Mouse (Mus musculus) adrenal gland, adult 8-10 months (tissue): ENCODE measurements around the gene Myo1a. TPM values are rescaled to one million over a fixed set of nuclear protein-coding genes. Genes with fewer than 3 reads are reported as not detected.
"Not testable (repeated sequence)": the region's sequence is repeated elsewhere in the genome, so short reads cannot be mapped to it uniquely, and the experiment has no call there.

Experiments
- DNase-seq: peaks from one replicate; pipeline ENCODE4 v3.0.0; 2022
- total RNA-seq, 4 experiments: library from RNA; stranded (reverse); gene quantifications; 2 replicates each; pipeline ENCODE4 v1.2.4; 2022

The Myo1a gene
- 10 to 100 TPM in 2 of 4 experiments, under 1 TPM in 2; 0.75 to 72.1 (median 30.0) TPM for total RNA-seq

DNA sequence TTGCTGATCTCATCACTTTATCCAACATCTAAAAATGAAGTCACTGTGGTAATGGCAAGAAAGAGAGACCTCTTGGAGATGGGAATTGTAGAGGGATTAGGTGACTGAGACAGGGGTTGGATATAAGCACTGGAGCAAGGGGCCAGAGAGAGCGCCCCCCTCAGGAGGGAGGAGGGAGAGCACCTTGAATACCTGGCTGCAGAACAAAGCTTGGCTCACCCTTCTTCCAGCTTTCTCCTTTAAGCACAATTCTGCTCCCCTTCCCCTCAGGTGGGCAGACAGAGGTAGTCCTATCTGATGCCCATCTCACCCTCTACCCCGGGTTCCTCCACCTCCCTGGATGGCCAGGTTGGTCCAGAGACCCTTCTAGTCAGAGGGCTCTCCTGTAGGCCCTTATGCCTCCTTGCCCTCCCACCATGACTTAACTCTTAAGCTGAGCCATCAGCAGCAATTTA lies at the start of gene Myo1a:
Gene Myo1a (plus strand): TSS at position 405 of the 455 bp plus-strand sequence.
- no peak for DNase-seq

- not testable (repeated sequence) for DNase-seq
Measured at GRCm38 (mm10) chr10:127657617-127658016, 47.4 kb upstream of the Myo1a start.

DNA sequence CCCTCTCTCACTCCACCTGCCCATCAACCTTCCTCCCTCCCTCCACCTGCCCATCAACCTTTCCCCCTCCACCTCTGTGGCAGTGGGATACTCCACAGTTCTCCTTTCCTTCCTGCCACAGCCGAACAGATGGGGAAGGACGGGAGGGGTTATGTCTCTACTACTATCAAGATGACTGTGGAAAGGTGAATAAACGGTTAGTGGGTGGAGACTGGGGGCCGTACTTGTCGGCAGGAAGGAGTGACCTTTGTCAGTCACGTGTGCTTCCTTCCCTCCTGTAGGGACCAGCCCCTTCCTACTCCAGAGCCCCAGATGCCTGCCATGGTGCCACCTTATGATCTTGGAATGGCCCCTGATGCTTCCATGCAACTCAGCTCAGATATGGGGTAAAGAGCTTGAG lies 46.9 kb upstream of the Myo1a start:
- DNase-seq: no peak

- DNase-seq: no peak
Measured at GRCm38 (mm10) chr10:127659551-127659950, 45.4 kb upstream of the Myo1a start.

- no peak for DNase-seq
Measured at GRCm38 (mm10) chr10:127661291-127661914, 43.6 kb upstream of the Myo1a start.

- peak; percentile 67 for DNase-seq
Measured at GRCm38 (mm10) chr10:127661915-127662663, 42.9 kb upstream of the Myo1a start.

- no peak for DNase-seq
Measured at GRCm38 (mm10) chr10:127662666-127663253, 42.2 kb upstream of the Myo1a start.

DNA sequence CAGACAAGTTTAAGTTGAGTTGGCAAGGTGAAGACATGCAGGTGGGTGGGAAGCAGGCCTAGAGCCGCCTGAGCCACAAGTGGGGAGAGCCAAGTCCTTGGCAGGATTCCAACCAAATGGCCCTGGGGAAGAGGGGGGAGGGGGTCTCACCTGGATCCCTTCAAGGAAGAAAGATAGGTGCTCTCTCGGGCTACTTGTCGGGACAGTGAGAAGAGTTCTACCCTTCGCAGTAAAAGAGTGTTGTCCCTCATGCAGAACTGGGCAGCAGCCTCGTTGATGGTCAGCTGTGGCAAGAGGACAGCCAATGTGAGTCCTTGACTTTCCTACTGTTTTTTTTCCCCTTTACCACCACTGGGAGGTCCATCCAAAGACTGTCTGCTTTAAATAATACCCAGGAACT lies 41.4 kb upstream of the Myo1a start:
- DNase-seq: no peak

- no peak for DNase-seq
Measured at GRCm38 (mm10) chr10:127664166-127664565, 40.8 kb upstream of the Myo1a start.

- DNase-seq: peak; percentile 28
Measured at GRCm38 (mm10) chr10:127664891-127665290, 40.1 kb upstream of the Myo1a start.

GRCm38 (mm10) chr10:127665366-127666181 lies 39.4 kb upstream of the Myo1a start:
- no peak for DNase-seq

DNA sequence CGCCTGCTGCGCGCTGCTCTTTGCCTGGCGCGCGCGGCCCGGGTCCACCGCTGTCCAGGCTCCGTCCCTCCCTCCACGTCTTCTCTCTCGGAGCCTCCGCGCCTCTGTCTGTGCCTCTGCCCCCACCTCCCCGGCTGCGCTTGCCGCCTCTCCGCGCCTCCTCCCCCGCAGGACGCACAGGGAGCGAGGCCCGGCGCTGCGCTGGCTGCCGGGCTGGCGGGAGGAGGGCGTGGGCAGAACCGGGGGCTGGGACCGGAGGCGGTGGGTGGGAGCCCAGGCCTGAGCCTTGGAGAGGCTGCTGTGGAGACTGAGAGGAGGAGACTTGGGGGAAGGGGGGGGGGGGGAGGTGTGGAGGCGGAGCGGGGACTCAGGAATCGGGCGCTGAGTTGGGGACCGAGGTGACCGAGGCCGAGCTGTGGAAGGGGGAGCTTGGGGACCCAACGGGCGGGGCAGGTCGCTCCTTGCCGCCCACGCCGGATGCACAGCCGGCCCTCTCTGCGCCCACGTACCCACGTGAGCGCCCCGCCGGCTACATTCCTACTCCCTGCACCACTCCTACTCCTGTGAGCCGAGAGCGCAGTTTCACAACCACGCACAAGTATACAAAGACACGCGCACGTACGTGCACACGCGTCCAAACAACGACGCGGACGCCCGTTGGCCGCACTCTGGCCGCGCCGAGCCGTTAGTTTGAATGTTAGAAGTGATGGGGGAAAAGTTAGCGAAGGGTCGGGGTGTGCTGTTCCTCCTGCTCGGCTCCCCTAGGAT lies 38.3 kb upstream of the Myo1a start, which contains the start of gene Nemp1:
Gene Nemp1 (plus strand): TSS at position 401 of the 768 bp plus-strand sequence.
- peak; percentile 89 for DNase-seq

DNA sequence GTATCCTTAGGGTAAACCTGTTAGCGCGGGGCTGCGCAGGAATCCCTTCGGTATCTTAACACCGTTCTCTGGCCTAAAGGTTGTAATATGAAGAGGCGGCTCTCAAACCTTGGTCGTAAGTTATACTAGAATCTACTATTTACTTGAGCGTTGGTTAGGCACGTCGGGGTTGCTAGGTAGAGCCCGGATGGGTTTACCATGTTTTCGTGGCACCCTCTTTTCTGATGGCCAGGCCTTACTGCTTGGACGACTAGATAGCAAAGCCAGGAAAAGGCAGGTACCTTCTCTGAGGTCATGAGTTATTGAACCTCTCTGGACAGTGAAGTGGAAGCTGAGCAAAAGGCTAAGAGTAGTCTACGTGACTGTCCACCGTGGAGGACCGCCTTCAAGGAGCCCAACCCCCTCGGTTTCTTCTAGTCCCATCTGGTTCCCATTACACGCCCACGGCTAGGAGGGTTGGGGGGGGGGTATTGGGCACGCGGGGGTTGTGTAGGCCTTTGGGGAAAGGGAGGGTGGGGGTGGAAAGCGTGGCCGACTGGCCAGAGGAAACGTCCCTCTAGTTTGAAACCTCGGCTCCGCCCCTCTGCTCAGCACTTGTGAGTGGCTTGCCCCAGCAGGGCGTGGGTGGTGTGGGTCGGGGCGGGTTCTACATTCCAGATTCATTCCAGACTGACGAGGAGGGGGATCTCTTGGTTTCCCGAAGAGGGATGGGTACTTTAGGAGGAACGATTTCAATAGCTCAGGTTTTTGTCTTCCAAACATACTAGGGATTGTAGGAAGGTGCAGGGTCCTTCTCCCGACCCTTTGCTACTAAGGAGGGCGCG lies 37.5 kb upstream of the Myo1a start:
- DNase-seq: peak; percentile 86

- peak; percentile 78 for DNase-seq
Measured at GRCm38 (mm10) chr10:127668093-127669050, 36.6 kb upstream of the Myo1a start, which contains the start of gene Nab2. Nab2 (minus strand) TSS chr10:127668568.

DNA sequence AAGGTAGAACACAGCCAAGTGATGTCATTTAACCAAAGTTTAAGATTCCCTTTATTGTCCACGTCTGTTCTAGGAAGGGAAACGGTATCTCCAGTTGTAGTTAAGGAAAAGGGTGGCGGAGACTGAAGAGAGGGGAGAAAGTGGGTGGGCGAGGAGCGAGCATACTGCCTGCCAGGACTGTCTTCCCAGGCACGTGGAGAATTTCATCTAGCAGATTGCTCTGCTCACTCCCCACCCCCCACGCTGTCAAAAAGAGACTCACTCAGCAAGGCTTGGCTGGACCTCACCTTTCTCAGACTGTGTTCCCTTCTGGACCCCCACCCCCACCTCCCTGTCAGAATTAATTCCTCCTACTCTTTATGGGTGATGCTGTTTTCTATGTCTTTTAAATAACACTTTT lies 35.8 kb upstream of the Myo1a start:
- DNase-seq: no peak

- DNase-seq: no peak
Measured at GRCm38 (mm10) chr10:127670185-127670584, 34.8 kb upstream of the Myo1a start.

GRCm38 (mm10) chr10:127671276-127671675 lies 33.7 kb upstream of the Myo1a start:
- DNase-seq: no peak

GRCm38 (mm10) chr10:127674046-127674655 lies 30.8 kb upstream of the Myo1a start:
- DNase-seq: no peak
